Mouse (Mus musculus): ENCODE measurements at regions not wholly inside any gene's neighbourhood (a gene's known extent, or its start where the extent isn't known, plus 50 kb on each side); places are given as distances from the start of the nearest gene placed in this dataset.

- Histone ChIP-seq H3K4me1 (replicated peaks; ENCODE audit: control insufficient read depth, insufficient read depth, low read length) (no peaks in the 10 kb centered on the region), H3K9ac (ENCODE audit: low read length) (no peak overlapping the region), H3K27me3 (ENCODE audit: control insufficient read depth, insufficient read depth, low read length) (no peaks in the 10 kb centered on the region), H3K4me2 (ENCODE audit: low read depth, low read length, severe bottlenecking) (no peak overlapping the region), H3K27ac (ENCODE audit: low read depth, low read length) (no peak overlapping the region), H3K4me3 (ENCODE audit: low read depth, low read length) (no peak overlapping the region), H3K9me3 (ENCODE audit: control insufficient read depth, low read length) (no peaks in the 10 kb centered on the region), H3K36me3 (ENCODE audit: control insufficient read depth, insufficient read depth, low read length) (no peaks in the 10 kb centered on the region)
- WGBS: 47% methylated on average over 8 of the region's 8 CpGs
- DNase-seq (ENCODE audit: low spot score): no peak
- ATAC-seq (replicated peaks; ENCODE audit: low FRiP score): peak; percentile 75
Measured at GRCm38 (mm10) chr12:65401728-65402419, 176.6 kb downstream of the Wdr20rt start.

GRCm38 (mm10) chr12:65403124-65403523 is 177.8 kb downstream of the Wdr20rt start:
- Histone ChIP-seq H3K4me1 (replicated peaks; ENCODE audit: control insufficient read depth, insufficient read depth, low read length) (no peaks in the 10 kb centered on the region), H3K9me3 (ENCODE audit: control insufficient read depth, low read length) (no peaks in the 10 kb centered on the region), H3K4me3 (ENCODE audit: low read depth, low read length) (no peak overlapping the region), H3K27ac (ENCODE audit: low read depth, low read length) (no peak overlapping the region), H3K4me2 (ENCODE audit: low read depth, low read length, severe bottlenecking) (no peak overlapping the region), H3K27me3 (ENCODE audit: control insufficient read depth, insufficient read depth, low read length) (no peaks in the 10 kb centered on the region), H3K36me3 (ENCODE audit: control insufficient read depth, insufficient read depth, low read length) (no peaks in the 10 kb centered on the region), H3K9ac (ENCODE audit: low read length) (no peak overlapping the region)
- no peak for ATAC-seq (replicated peaks; ENCODE audit: low FRiP score)
- DNase-seq (ENCODE audit: low spot score): no peak
- WGBS: 94% methylated on average over 2 of the region's 2 CpGs

GRCm38 (mm10) chr12:65413034-65413700 is 187.8 kb downstream of the Wdr20rt start:
- Histone ChIP-seq H3K36me3 (ENCODE audit: control insufficient read depth, insufficient read depth, low read length) (no peaks in the 10 kb centered on the region), H3K9ac (ENCODE audit: low read length) (no peak overlapping the region), H3K4me2 (ENCODE audit: low read depth, low read length, severe bottlenecking) (no peak overlapping the region), H3K4me3 (ENCODE audit: low read depth, low read length) (no peak overlapping the region), H3K9me3 (ENCODE audit: control insufficient read depth, low read length) (no peaks in the 10 kb centered on the region), H3K4me1 (replicated peaks; ENCODE audit: control insufficient read depth, insufficient read depth, low read length) (no peaks in the 10 kb centered on the region), H3K27me3 (ENCODE audit: control insufficient read depth, insufficient read depth, low read length) (no peaks in the 10 kb centered on the region), H3K27ac (ENCODE audit: low read depth, low read length) (no peak overlapping the region)
- ATAC-seq (replicated peaks; ENCODE audit: low FRiP score) (no peak), DNase-seq (ENCODE audit: low spot score) (no peak)
- 83% methylated on average over 9 of the region's 9 CpGs for WGBS

GRCm38 (mm10) chr12:65414393-65414792 is 189.1 kb downstream of the Wdr20rt start:
- Histone ChIP-seq H3K36me3 (ENCODE audit: control insufficient read depth, insufficient read depth, low read length) (no peaks in the 10 kb centered on the region), H3K9me3 (ENCODE audit: control insufficient read depth, low read length) (no peaks in the 10 kb centered on the region), H3K4me1 (replicated peaks; ENCODE audit: control insufficient read depth, insufficient read depth, low read length) (no peaks in the 10 kb centered on the region), H3K9ac (ENCODE audit: low read length) (no peak overlapping the region), H3K27me3 (ENCODE audit: control insufficient read depth, insufficient read depth, low read length) (no peaks in the 10 kb centered on the region), H3K4me2 (ENCODE audit: low read depth, low read length, severe bottlenecking) (no peak overlapping the region), H3K27ac (ENCODE audit: low read depth, low read length) (no peak overlapping the region), H3K4me3 (ENCODE audit: low read depth, low read length) (no peak overlapping the region)
- ATAC-seq (replicated peaks; ENCODE audit: low FRiP score) (peak; percentile 78), DNase-seq (ENCODE audit: low spot score) (no peak)
- 49% methylated on average over 4 of the region's 4 CpGs for WGBS

GRCm38 (mm10) chr12:65416909-65417308 is 191.6 kb downstream of the Wdr20rt start:
- WGBS: 87% methylated on average over 5 of the region's 5 CpGs
- Histone ChIP-seq H3K27me3 (ENCODE audit: control insufficient read depth, insufficient read depth, low read length) (no peaks in the 10 kb centered on the region), H3K27ac (ENCODE audit: low read depth, low read length) (no peak overlapping the region), H3K4me3 (ENCODE audit: low read depth, low read length) (no peak overlapping the region), H3K9me3 (ENCODE audit: control insufficient read depth, low read length) (no peaks in the 10 kb centered on the region), H3K4me1 (replicated peaks; ENCODE audit: control insufficient read depth, insufficient read depth, low read length) (no peaks in the 10 kb centered on the region), H3K4me2 (ENCODE audit: low read depth, low read length, severe bottlenecking) (no peak overlapping the region), H3K9ac (ENCODE audit: low read length) (no peak overlapping the region), H3K36me3 (ENCODE audit: control insufficient read depth, insufficient read depth, low read length) (no peaks in the 10 kb centered on the region)
- no peak for DNase-seq (ENCODE audit: low spot score)
- no peak for ATAC-seq (replicated peaks; ENCODE audit: low FRiP score)

GRCm38 (mm10) chr12:65420127-65420526 is 194.8 kb downstream of the Wdr20rt start:
- Histone ChIP-seq H3K27me3 (ENCODE audit: control insufficient read depth, insufficient read depth, low read length) (no peaks in the 10 kb centered on the region), H3K36me3 (ENCODE audit: control insufficient read depth, insufficient read depth, low read length) (no peaks in the 10 kb centered on the region), H3K4me1 (replicated peaks; ENCODE audit: control insufficient read depth, insufficient read depth, low read length) (no peaks in the 10 kb centered on the region), H3K27ac (ENCODE audit: low read depth, low read length) (no peak overlapping the region), H3K9me3 (ENCODE audit: control insufficient read depth, low read length) (no peaks in the 10 kb centered on the region), H3K4me2 (ENCODE audit: low read depth, low read length, severe bottlenecking) (no peak overlapping the region), H3K9ac (ENCODE audit: low read length) (no peak overlapping the region), H3K4me3 (ENCODE audit: low read depth, low read length) (no peak overlapping the region)
- WGBS: 83% methylated on average over 7 of the region's 7 CpGs
- ATAC-seq (replicated peaks; ENCODE audit: low FRiP score) (no peak), DNase-seq (ENCODE audit: low spot score) (no peak)

GRCm38 (mm10) chr12:65424506-65424905 is 199.2 kb downstream of the Wdr20rt start:
- Histone ChIP-seq H3K27me3 (ENCODE audit: control insufficient read depth, insufficient read depth, low read length) (no peaks in the 10 kb centered on the region), H3K4me3 (ENCODE audit: low read depth, low read length) (no peak overlapping the region), H3K9ac (ENCODE audit: low read length) (no peak overlapping the region), H3K9me3 (ENCODE audit: control insufficient read depth, low read length) (no peaks in the 10 kb centered on the region), H3K36me3 (ENCODE audit: control insufficient read depth, insufficient read depth, low read length) (no peaks in the 10 kb centered on the region), H3K27ac (ENCODE audit: low read depth, low read length) (no peak overlapping the region), H3K4me1 (replicated peaks; ENCODE audit: control insufficient read depth, insufficient read depth, low read length) (no peaks in the 10 kb centered on the region; the same call in 1 of the 2 replicates), H3K4me2 (ENCODE audit: low read depth, low read length, severe bottlenecking) (no peak overlapping the region)
- WGBS: 93% methylated on average over 2 of the region's 2 CpGs
- DNase-seq (ENCODE audit: low spot score): no peak
- no peak for ATAC-seq (replicated peaks; ENCODE audit: low FRiP score)

GRCm38 (mm10) chr12:65425440-65425839 is 200.1 kb downstream of the Wdr20rt start:
- H3K9me3 ChIP-seq (ENCODE audit: control insufficient read depth, low read length): no peaks in the 10 kb centered on the region
- no peaks in the 10 kb centered on the region for H3K36me3 ChIP-seq (ENCODE audit: control insufficient read depth, insufficient read depth, low read length)
- no peak overlapping the region for H3K4me2 ChIP-seq (ENCODE audit: low read depth, low read length, severe bottlenecking)
- no peaks in the 10 kb centered on the region; the same call in 1 of the 2 replicates for H3K4me1 ChIP-seq (replicated peaks; ENCODE audit: control insufficient read depth, insufficient read depth, low read length)
- DNase-seq (ENCODE audit: low spot score): no peak
- H3K27me3 ChIP-seq (ENCODE audit: control insufficient read depth, insufficient read depth, low read length): no peaks in the 10 kb centered on the region
- no peak overlapping the region for H3K4me3 ChIP-seq (ENCODE audit: low read depth, low read length)
- no peak overlapping the region for H3K9ac ChIP-seq (ENCODE audit: low read length)
- H3K27ac ChIP-seq (ENCODE audit: low read depth, low read length): no peak overlapping the region
- whole genome bisulfite sequencing: 89% methylated on average over 2 of the region's 2 CpGs
- ATAC-seq (replicated peaks; ENCODE audit: low FRiP score): no peak

GRCm38 (mm10) chr12:65426884-65427283 is 201.6 kb downstream of the Wdr20rt start:
- 87% methylated on average over 11 of the region's 11 CpGs for WGBS
- DNase-seq (ENCODE audit: low spot score): no peak
- no peak overlapping the region for H3K27ac ChIP-seq (ENCODE audit: low read depth, low read length)

More at GRCm38 (mm10) chr12:65426884-65427283, 201.6 kb downstream of the Wdr20rt start:
- Histone ChIP-seq H3K36me3 (ENCODE audit: control insufficient read depth, insufficient read depth, low read length) (no peaks in the 10 kb centered on the region), H3K9me3 (ENCODE audit: control insufficient read depth, low read length) (no peaks in the 10 kb centered on the region), H3K4me3 (ENCODE audit: low read depth, low read length) (no peak overlapping the region), H3K4me2 (ENCODE audit: low read depth, low read length, severe bottlenecking) (no peak overlapping the region), H3K9ac (ENCODE audit: low read length) (no peak overlapping the region), H3K4me1 (replicated peaks; ENCODE audit: control insufficient read depth, insufficient read depth, low read length) (no peaks in the 10 kb centered on the region; the same call in 1 of the 2 replicates), H3K27me3 (ENCODE audit: control insufficient read depth, insufficient read depth, low read length) (no peaks in the 10 kb centered on the region)
- no peak for ATAC-seq (replicated peaks; ENCODE audit: low FRiP score)
